Mouse (Mus musculus) small intestine, adult 2 months (tissue): ENCODE data around the gene Ablim1.

Source experiments
- CTCF ChIP-seq: fragments of 200-500 bp; IDR thresholded peaks from 2 replicates; pipeline ENCODE4 v1.5.1; 2012; ENCODE audit warnings: low read depth, mild to moderate bottlenecking, control low read depth, inconsistent platforms, low read length, moderate library complexity, mixed read lengths; ENCODE audit not compliant: insufficient replicate concordance, insufficient read length; ENCODE audit errors: extremely low read depth
- POLR2A ChIP-seq: fragments of 200-500 bp; IDR thresholded peaks from 2 replicates; pipeline ENCODE4 v1.6.1; 2012; ENCODE audit warnings: low read depth, mild to moderate bottlenecking, control low read depth, inconsistent platforms, low read length, moderate library complexity

- TF ChIP-seq CTCF (no peak), POLR2A (no peak)
Observed at GRCm38 (mm10) chr19:57241363-57242192, 73.1 kb downstream of the Ablim1 start.
